Mouse (Mus musculus) MEL (cell line): ENCODE measurements around the gene Golph3l. TPM values are rescaled to one million over a fixed set of nuclear protein-coding genes. Genes with fewer than 3 reads are reported as not detected.

Source experiments
- DNase-seq: peaks from one replicate; pipeline ENCODE4 v3.0.0; 2011; ENCODE audit warnings: low read depth, low spot score
- H3K27ac ChIP-seq: 2 replicates; pipeline ENCODE4 v1.5.1; 2012; ENCODE audit warnings: low read depth, mild to moderate bottlenecking, control low read depth, low read length, moderate library complexity; ENCODE audit not compliant: control insufficient read depth
- H3K27me3 ChIP-seq, 2 experiments: fragments of 150-350 bp in 1 of 2; sonication (generic) in 1 of 2; 2 replicates each; pipeline ENCODE4 v1.6.1; 2012; ENCODE audit warnings: low read length in 2 of 2, mild to moderate bottlenecking in 2 of 2, improper control_type of control experiment in 1 of 2, moderate library complexity in 1 of 2; ENCODE audit not compliant: insufficient read depth in 2 of 2, control insufficient read depth in 1 of 2
- H3K36me3 ChIP-seq, 2 experiments: 2 replicates each; pipeline ENCODE4 v1.6.1; 2012 to 2014; ENCODE audit warnings: low read length in 2 of 2, improper control_type of control experiment in 1 of 2, inconsistent platforms in 1 of 2, mild to moderate bottlenecking in 1 of 2; ENCODE audit not compliant: insufficient read depth in 2 of 2, control insufficient read depth in 1 of 2
- H3K4me1 ChIP-seq, 2 experiments: fragments of 150-350 bp in 1 of 2; sonication (generic) in 1 of 2; 2 replicates each; pipeline ENCODE4 v1.6.1; 2012; ENCODE audit warnings: low read length in 2 of 2, improper control_type of control experiment in 1 of 2, mild to moderate bottlenecking in 1 of 2; ENCODE audit not compliant: insufficient read depth in 2 of 2, control insufficient read depth in 1 of 2
- H3K4me3 ChIP-seq, 2 experiments: fragments of 150-350 bp in 1 of 2; sonication (generic) in 1 of 2; 2 replicates each; pipeline ENCODE4 v1.5.1; 2012; ENCODE audit warnings: low read depth in 2 of 2, low read length in 2 of 2, mild to moderate bottlenecking in 2 of 2, moderate library complexity in 2 of 2, control low read depth in 1 of 2, improper control_type of control experiment in 1 of 2; ENCODE audit not compliant: control insufficient read depth in 1 of 2, insufficient read depth in 1 of 2
- H3K79me2 ChIP-seq: 2 replicates; pipeline ENCODE4 v1.6.1; 2012; ENCODE audit warnings: mild to moderate bottlenecking, low read length, moderate library complexity; ENCODE audit not compliant: control insufficient read depth, poor library complexity, insufficient read depth
- H3K9ac ChIP-seq: 2 replicates; pipeline ENCODE4 v1.6.1; 2012; ENCODE audit warnings: low read depth, mild to moderate bottlenecking, control low read depth, low read length, moderate library complexity; ENCODE audit not compliant: control insufficient read depth, poor library complexity, severe bottlenecking
- H3K9me3 ChIP-seq: fragments of 150-350 bp; sonication (generic); replicated peaks from 2 replicates; pipeline ENCODE4 v1.6.1; 2012; ENCODE audit warnings: mild to moderate bottlenecking, low read length, improper control_type of control experiment, moderate library complexity; ENCODE audit not compliant: insufficient read depth
- BHLHE40 ChIP-seq: IDR thresholded peaks from 2 replicates; pipeline ENCODE4 v1.6.1; 2012; ENCODE audit warnings: low read depth, mild to moderate bottlenecking, inconsistent platforms, low read length, improper control_type of control experiment, borderline replicate concordance
- CHD1 ChIP-seq: IDR thresholded peaks from 2 replicates; pipeline ENCODE4 v1.6.1; 2012; ENCODE audit warnings: low read depth, mild to moderate bottlenecking, inconsistent platforms, low read length, improper control_type of control experiment
- CHD2 ChIP-seq: IDR thresholded peaks from 2 replicates; pipeline ENCODE4 v1.6.1; 2011; ENCODE audit warnings: low read length, improper control_type of control experiment
- CTCF ChIP-seq, 3 experiments: IDR thresholded peaks in 2 of 3; conservative IDR thresholded peaks in 1 of 3; 2 replicates each; pipeline ENCODE4 v1.5.1; 2011 to 2012; ENCODE audit warnings: low read length in 3 of 3, low read depth in 2 of 3, mild to moderate bottlenecking in 2 of 3, improper control_type of control experiment in 1 of 3, inconsistent platforms in 1 of 3, mixed read lengths in 1 of 3, moderate library complexity in 1 of 3; ENCODE audit not compliant: control insufficient read depth in 1 of 3, insufficient read depth in 1 of 3, poor library complexity in 1 of 3, severe bottlenecking in 1 of 3
- EP300 ChIP-seq, 2 experiments: IDR thresholded peaks; 2 replicates each; pipeline ENCODE4 v1.6.1; 2011; ENCODE audit warnings: improper control_type of control experiment in 2 of 2, low read length in 2 of 2, low read depth in 1 of 2, mild to moderate bottlenecking in 1 of 2
- ETS1 ChIP-seq: IDR thresholded peaks from 2 replicates; pipeline ENCODE4 v1.6.1; 2012; ENCODE audit warnings: low read depth, mild to moderate bottlenecking, inconsistent platforms, low read length, improper control_type of control experiment, moderate library complexity
- GABPA ChIP-seq: IDR thresholded peaks from 2 replicates; pipeline ENCODE4 v1.6.1; 2012; ENCODE audit warnings: low read depth, mild to moderate bottlenecking, inconsistent platforms, low read length, improper control_type of control experiment, moderate library complexity
- GATA1 ChIP-seq: IDR thresholded peaks from 2 replicates; pipeline ENCODE4 v1.6.1; 2011; ENCODE audit warnings: low read depth, low read length, improper control_type of control experiment
- JUND ChIP-seq: IDR thresholded peaks from 2 replicates; pipeline ENCODE4 v1.6.1; 2011; ENCODE audit warnings: low read depth, mild to moderate bottlenecking, improper control_type of control experiment, low read length
- KAT2A ChIP-seq: conservative IDR thresholded peaks from 2 replicates; pipeline ENCODE4 v1.6.1; 2012; ENCODE audit warnings: low read depth, low read length, improper control_type of control experiment, inconsistent platforms
- MAFK ChIP-seq: IDR thresholded peaks from 2 replicates; pipeline ENCODE4 v1.6.1; 2011; ENCODE audit warnings: low read depth, mild to moderate bottlenecking, low read length, improper control_type of control experiment, borderline replicate concordance
- MAX ChIP-seq: IDR thresholded peaks from 2 replicates; pipeline ENCODE4 v1.6.1; 2011; ENCODE audit warnings: low read length, improper control_type of control experiment
- MAZ ChIP-seq: IDR thresholded peaks from 2 replicates; pipeline ENCODE4 v1.6.1; 2012; ENCODE audit warnings: low read depth, mild to moderate bottlenecking, inconsistent platforms, low read length, improper control_type of control experiment
- MYB ChIP-seq: IDR thresholded peaks from 2 replicates; pipeline ENCODE4 v1.6.1; 2011; ENCODE audit warnings: mild to moderate bottlenecking, low read depth, low read length, improper control_type of control experiment
- POLR2A ChIP-seq, 2 experiments: IDR thresholded peaks; 2 replicates each; pipeline ENCODE4 v1.6.1; 2011 to 2012; ENCODE audit warnings: low read length in 2 of 2, mild to moderate bottlenecking in 2 of 2, control low read depth in 1 of 2, improper control_type of control experiment in 1 of 2, low read depth in 1 of 2, moderate library complexity in 1 of 2; ENCODE audit not compliant: control insufficient read depth in 1 of 2, insufficient read depth in 1 of 2, poor library complexity in 1 of 2
- RAD21 ChIP-seq: IDR thresholded peaks from 2 replicates; pipeline ENCODE4 v1.6.1; 2011; ENCODE audit warnings: mild to moderate bottlenecking, low read depth, low read length, improper control_type of control experiment
- TAL1 ChIP-seq: IDR thresholded peaks from 2 replicates; pipeline ENCODE4 v1.6.1; 2012; ENCODE audit warnings: mild to moderate bottlenecking, inconsistent platforms, low read length, moderate library complexity, mixed read lengths
- UBTF ChIP-seq: IDR thresholded peaks from 2 replicates; pipeline ENCODE4 v1.6.1; 2012; ENCODE audit warnings: low read depth, mild to moderate bottlenecking, inconsistent platforms, low read length, improper control_type of control experiment, moderate library complexity, borderline replicate concordance; ENCODE audit not compliant: insufficient read depth
- USF1 ChIP-seq: IDR thresholded peaks from 2 replicates; pipeline ENCODE4 v1.6.1; 2014; ENCODE audit warnings: low read depth, mild to moderate bottlenecking, inconsistent platforms, low read length, improper control_type of control experiment, moderate library complexity
- USF2 ChIP-seq, 2 experiments: IDR thresholded peaks; 2 replicates each; pipeline ENCODE4 v1.6.1; 2011 to 2012; ENCODE audit warnings: improper control_type of control experiment in 2 of 2, low read length in 2 of 2, borderline replicate concordance in 1 of 2, inconsistent platforms in 1 of 2, low read depth in 1 of 2, mild to moderate bottlenecking in 1 of 2; ENCODE audit not compliant: insufficient read depth in 1 of 2
- ZC3H11A ChIP-seq: IDR thresholded peaks from 2 replicates; pipeline ENCODE4 v1.6.1; 2012; ENCODE audit warnings: low read depth, mild to moderate bottlenecking, inconsistent platforms, low read length, improper control_type of control experiment
- ZKSCAN1 ChIP-seq: IDR thresholded peaks from 2 replicates; pipeline ENCODE4 v1.6.1; 2012; ENCODE audit warnings: low read depth, mild to moderate bottlenecking, inconsistent platforms, low read length, improper control_type of control experiment, moderate library complexity
- ZMIZ1 ChIP-seq: IDR thresholded peaks from 2 replicates; pipeline ENCODE4 v1.6.1; 2012; ENCODE audit warnings: low read depth, mild to moderate bottlenecking, inconsistent platforms, low read length, improper control_type of control experiment, moderate library complexity
- ZNF384 ChIP-seq: IDR thresholded peaks from 2 replicates; pipeline ENCODE4 v1.6.1; 2012; ENCODE audit warnings: low read depth, mild to moderate bottlenecking, inconsistent platforms, low read length, improper control_type of control experiment
- polyA plus RNA-seq, 2 experiments: library from polyadenylated mRNA; stranded (reverse) in 1 of 2; unstranded in 1 of 2; fragments of >175 nt in 1 of 2; fragments of >200 nt in 1 of 2; gene quantifications; 2 replicates each; pipeline versions ENCODE4 v1.2.1 to v1.2.4; 2012; ENCODE audit warnings: low replicate concordance in 2 of 2, low read depth in 1 of 2; ENCODE audit not compliant: insufficient read length in 2 of 2, insufficient read depth in 1 of 2, missing spikeins in 1 of 2
- total RNA-seq: library from RNA; depleted of rRNA; stranded (reverse); fragments of 300-350 nt; gene quantifications from 2 replicates; pipeline ENCODE4 v1.2.3, GENCODE M21; 2012

The Golph3l gene
- total and polyA plus RNA-seq, 3 experiments, result 43.8 to 45.1 TPM; not detected in 1

DNA sequence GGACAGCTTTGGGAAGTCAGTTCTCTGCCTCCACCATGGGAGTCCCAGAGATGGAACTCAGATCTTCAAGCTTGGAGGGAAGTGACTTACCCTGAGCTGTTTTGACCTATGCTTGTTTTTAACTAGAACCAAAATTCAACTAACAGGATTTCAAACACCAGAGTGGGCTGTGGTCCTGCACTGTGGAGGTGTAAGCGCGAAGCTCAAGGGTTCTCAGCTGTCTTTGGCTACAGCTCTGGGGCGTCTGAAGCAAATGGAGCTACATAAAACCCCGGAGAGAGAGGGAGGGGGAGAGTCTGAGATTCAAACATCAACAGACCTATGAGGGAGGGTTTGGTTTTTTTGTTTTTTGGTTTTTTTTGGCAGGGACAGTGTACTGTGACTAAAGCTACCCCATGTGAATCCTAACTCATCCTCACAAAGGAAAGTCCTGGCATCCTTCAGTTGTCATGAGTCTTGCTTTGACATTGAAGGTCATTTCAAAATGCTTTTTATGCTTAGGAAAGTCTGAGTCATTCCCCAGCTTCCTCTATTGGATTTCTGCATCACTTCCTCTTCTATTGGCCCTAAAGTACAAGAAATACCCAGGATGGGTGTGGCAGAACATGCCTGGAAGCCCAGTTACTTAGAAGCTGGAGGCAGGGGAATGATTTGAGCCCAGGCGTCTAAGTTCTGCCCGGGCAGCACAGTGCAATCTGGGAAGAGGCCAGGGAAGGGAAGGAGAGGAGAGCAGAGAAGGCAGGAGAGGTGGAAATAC is 61.7 kb downstream of the Golph3l start (continued):
- TF ChIP-seq JUND (peak; percentile 99), MAFK (0 out of 2 replicates have a peak, but pooled peaks have one; percentile 62), UBTF (no peak), GABPA (peak; percentile 66; the same call in 1 of the 2 replicates), ZC3H11A (no peak), USF2 (IDR thresholded peaks at IDR 0.05; ENCODE audit: borderline replicate concordance in 1 of 2, insufficient read depth in 1 of 2, low read depth in 1 of 2, low read length in 2 of 2) (no peak), RAD21 (no peak; the same call in 1 of the 2 replicates), EP300 (IDR thresholded peaks at IDR 0.05; ENCODE audit: low read depth in 1 of 2, low read length in 2 of 2) (peak; percentile 88 to 99), MAZ (peak; percentile 71; the same call in 1 of the 2 replicates), ETS1 (peak; percentile 90), CHD1 (no peak), ZMIZ1 (peak; percentile 33; the same call in 1 of the 2 replicates), POLR2A (IDR thresholded peaks at IDR 0.05; ENCODE audit: control insufficient read depth in 1 of 2, insufficient read depth in 1 of 2, low read depth in 1 of 2, low read length in 2 of 2, poor library complexity in 1 of 2) (peak in 1 of 2 experiments; percentile 47; a peak in 2 of 4 replicates), GATA1 (peak; percentile 8; the same call in 1 of the 2 replicates), ZNF384 (no peak), USF1 (no peak), CHD2 (peak; percentile 30; the same call in 1 of the 2 replicates), MAX (peak; percentile 75), MYB (0 out of 2 replicates have a peak, but pooled peaks have one; percentile 28), CTCF (IDR thresholded peaks at IDR 0.05 in 2 of 3, conservative IDR thresholded peaks at IDR 0.05 in 1 of 3; ENCODE audit: control insufficient read depth in 1 of 3, insufficient read depth in 1 of 3, low read depth in 2 of 3, low read length in 3 of 3, poor library complexity in 1 of 3, severe bottlenecking in 1 of 3) (no peak), BHLHE40 (0 out of 2 replicates have a peak, but pooled peaks have one; percentile 18), TAL1 (no peak), ZKSCAN1 (no peak)

DNA sequence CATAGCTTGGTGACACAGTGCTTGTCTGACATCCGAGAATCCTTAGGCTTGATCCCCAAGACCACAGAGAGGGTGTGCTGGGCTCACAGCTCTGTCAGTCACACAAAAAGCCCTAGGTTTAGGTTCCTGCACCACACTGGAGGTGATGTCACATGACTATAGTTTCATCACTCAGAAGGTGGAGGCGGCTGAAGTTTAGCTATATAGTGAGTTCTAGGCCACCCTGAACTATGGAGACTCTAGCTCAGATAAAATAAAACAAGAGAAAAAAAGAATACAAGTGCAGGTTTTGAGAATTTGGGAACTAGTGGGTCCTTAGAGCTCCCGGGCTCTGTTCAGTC is 62.3 kb downstream of the Golph3l start:
- H3K27me3 ChIP-seq, result no peaks in the 10 kb centered on the region
- peak overlapping the region; percentile 16 for H3K9ac ChIP-seq
- H3K36me3 ChIP-seq, result peaks cover 0 to 34% of the 10 kb centered on the region in 2 experiments; a peak in 2 of 4 replicates
- peak overlapping the region; percentile 87 for H3K27ac ChIP-seq
- no peaks in the 10 kb centered on the region for H3K79me2 ChIP-seq
- DNase-seq, result no peak
- H3K4me1 ChIP-seq, result peaks cover 19 to 36% of the 10 kb centered on the region in 2 experiments
- TF ChIP-seq USF1, result peak; percentile 73
- no peak for TF ChIP-seq GABPA
- TF ChIP-seq KAT2A, result no peak
- TF ChIP-seq RAD21, result no peak
- 0 out of 2 replicates have a peak, but pooled peaks have one; percentile 84 for TF ChIP-seq CHD1
- H3K4me3 ChIP-seq, result 0 out of 4 replicates have a peak overlapping the region, but pooled peaks of 1 of the 2 experiments have one; percentile 3
- no peaks in the 10 kb centered on the region for H3K9me3 ChIP-seq
